23 mouse cellular contexts compared by ENCODE assay signal in genomic region chr19:50464811-50465210, GRCm38 (mm10).
A peak's percentile ranks its signal among the peaks of the same experiment; 100 is the strongest.
DNase-seq lines count a peak whose midpoint lies in the region; ATAC-seq and TF ChIP-seq lines count a peak whose summit lies in the region.
"Had no signal": no experiment of that assay in that cellular context is flagged by ENCODE, and none has a peak within 500 bp of the region (broad histone marks: within the 10 kb centered on the region; RNA-seq: fewer than 3 reads in every experiment).

No protein-coding gene starts in this region.

- TF ChIP-seq POLR2A in kidney, adult 2 months (IDR thresholded peaks at IDR 0.05; ENCODE audit: low read depth, low read length): no peak

- no peaks in the 10 kb centered on the region for H3K9me3 ChIP-seq in kidney, postnatal 0 days (replicated peaks; ENCODE audit: low read length)
- no peaks in the 10 kb centered on the region for H3K9me3 ChIP-seq in lung, embryonic 14.5 days (ENCODE audit: low read depth, low read length)
- H3K9me3 ChIP-seq: embryonic facial prominence, embryonic 12.5 days; embryonic facial prominence, embryonic 15.5 days; forebrain, embryonic 10.5 days; forebrain, embryonic 12.5 days had no signal

- no peak overlapping the region for H3K27ac ChIP-seq in kidney, adult 2 months (ENCODE audit: insufficient read depth, low read depth, low read length)
- H3K27ac ChIP-seq in kidney, postnatal 0 days: no peak overlapping the region
- no peak overlapping the region for H3K27ac ChIP-seq in lung, embryonic 14.5 days (ENCODE audit: low read depth)
- H3K27ac ChIP-seq: embryonic facial prominence, embryonic 12.5 days; embryonic facial prominence, embryonic 15.5 days; forebrain, embryonic 10.5 days; forebrain, embryonic 12.5 days had no signal

- H3K4me1 ChIP-seq in kidney, adult 2 months (ENCODE audit: control insufficient read depth, insufficient read depth, low read length): no peaks in the 10 kb centered on the region
- H3K4me1 ChIP-seq in kidney, postnatal 0 days (replicated peaks; ENCODE audit: insufficient read depth, low read length): no peaks in the 10 kb centered on the region
- H3K4me1 ChIP-seq in lung, embryonic 14.5 days (ENCODE audit: insufficient read depth): no peaks in the 10 kb centered on the region
- H3K4me1 ChIP-seq: embryonic facial prominence, embryonic 12.5 days; embryonic facial prominence, embryonic 15.5 days; forebrain, embryonic 10.5 days; forebrain, embryonic 12.5 days had no signal

- DNase-seq in kidney, adult 2 months: peak; percentile 3
- no peak for DNase-seq in kidney, postnatal 10 days
- DNase-seq in kidney, postnatal 0 days (ENCODE audit: low spot score): peak; percentile 2
- DNase-seq in kidney, adult 11 months: no peak
- peak; percentile 62 for DNase-seq in lung, embryonic 14.5 days
- no peak for DNase-seq in lung, postnatal 10 days
- DNase-seq: adrenal gland, adult 2 months; adrenal gland, postnatal 10 days; adrenal gland, postnatal 25 days; cerebellum, adult 11 months; cerebellum, adult 18-20 months; cerebellum, adult 8-10 months; cerebellum, adult 9-11 months; cerebellum, postnatal 14 days; cerebellum, postnatal 36 days; embryo, embryonic 11 days had no signal

- H3K27me3 ChIP-seq in kidney, adult 2 months (replicated peaks; ENCODE audit: control insufficient read depth, insufficient read depth, low read length): no peaks in the 10 kb centered on the region
- H3K27me3 ChIP-seq in kidney, postnatal 0 days (ENCODE audit: insufficient read depth, low read length): no peaks in the 10 kb centered on the region
- no peaks in the 10 kb centered on the region for H3K27me3 ChIP-seq in lung, embryonic 14.5 days (ENCODE audit: insufficient read depth, low read length)
- H3K27me3 ChIP-seq: embryonic facial prominence, embryonic 12.5 days; embryonic facial prominence, embryonic 15.5 days; forebrain, embryonic 12.5 days had no signal

- TF ChIP-seq CTCF in kidney, adult 2 months (conservative IDR thresholded peaks at IDR 0.05; ENCODE audit: insufficient read depth, insufficient read length, low read depth, low read length): no peak
- no peak for TF ChIP-seq CTCF in kidney, postnatal 0 days (IDR thresholded peaks at IDR 0.05; ENCODE audit: low read depth)
- no peak for TF ChIP-seq CTCF in lung, embryonic 14.5 days (IDR thresholded peaks at IDR 0.05; ENCODE audit: low read depth)

- peak overlapping the region; percentile 3; the same call in 1 of the 2 replicates for H3K4me2 ChIP-seq in kidney, postnatal 0 days (ENCODE audit: low read length)
- H3K4me2 ChIP-seq in lung, embryonic 14.5 days: no peak overlapping the region
- H3K4me2 ChIP-seq: embryonic facial prominence, embryonic 12.5 days; embryonic facial prominence, embryonic 15.5 days; forebrain, embryonic 12.5 days had no signal

- 39% methylated on average over 6 of the region's 6 CpGs for WGBS in kidney, adult 2 months
- WGBS in kidney, postnatal 0 days: 43% methylated on average over 6 of the region's 6 CpGs
- 58% methylated on average over 6 of the region's 6 CpGs for WGBS in lung, embryonic 14.5 days

- ATAC-seq in kidney, postnatal 0 days (replicated peaks; ENCODE audit: low FRiP score, low read depth): no peak
- ATAC-seq in lung, embryonic 14.5 days (ENCODE audit: insufficient read depth): no peak
- ATAC-seq: forebrain, embryonic 14.5 days; forebrain, embryonic 16.5 days had no signal

- H3K9ac ChIP-seq in kidney, postnatal 0 days (ENCODE audit: low read depth, low read length): no peak overlapping the region
- no peak overlapping the region for H3K9ac ChIP-seq in lung, embryonic 14.5 days
- H3K9ac ChIP-seq: embryonic facial prominence, embryonic 12.5 days; embryonic facial prominence, embryonic 15.5 days; forebrain, embryonic 12.5 days had no signal

- no peaks in the 10 kb centered on the region for H3K36me3 ChIP-seq in kidney, adult 2 months (ENCODE audit: control insufficient read depth, insufficient read depth, low read length)
- no peaks in the 10 kb centered on the region for H3K36me3 ChIP-seq in kidney, postnatal 0 days (ENCODE audit: insufficient read depth, low read length)
- H3K36me3 ChIP-seq in lung, embryonic 14.5 days (ENCODE audit: insufficient read depth): no peaks in the 10 kb centered on the region
- H3K36me3 ChIP-seq: embryonic facial prominence, embryonic 12.5 days; embryonic facial prominence, embryonic 15.5 days; forebrain, embryonic 10.5 days; forebrain, embryonic 12.5 days had no signal

- H3K4me3 ChIP-seq in kidney, adult 2 months (ENCODE audit: insufficient read depth, low read depth, low read length): no peak overlapping the region
- H3K4me3 ChIP-seq in kidney, postnatal 0 days (replicated peaks; ENCODE audit: low read depth, low read length): no peak overlapping the region
- H3K4me3 ChIP-seq in lung, embryonic 14.5 days (ENCODE audit: low read depth, low read length): no peak overlapping the region
- H3K4me3 ChIP-seq: embryonic facial prominence, embryonic 12.5 days; embryonic facial prominence, embryonic 15.5 days; erythroblast, embryonic 14.5 days; forebrain, embryonic 10.5 days; forebrain, embryonic 12.5 days had no signal

Comparison
In these comparisons a context has a peak if more than half of its experiments do, and no peak if none do; other contexts are left out.
1. DNase-seq: peak in kidney, adult 2 months (single experiment), kidney, postnatal 0 days (single experiment) and lung, embryonic 14.5 days (single experiment); none in kidney, postnatal 10 days (single experiment), kidney, adult 11 months (single experiment) and lung, postnatal 10 days (single experiment).